Mouse (Mus musculus) liver, embryonic 11.5 days (tissue): ENCODE results near the gene Gm49320. TPM values are rescaled to one million over a fixed set of nuclear protein-coding genes. Genes with fewer than 3 reads are reported as not detected.

ENCODE experiments used
- ATAC-seq: fragments of 200-750 bp; cut with Nextera tagmentation; replicated peaks from 2 replicates; pipeline ENCODE4 v1.8.0; 2017; ENCODE audit warnings: moderate number of reproducible peaks, mild to moderate bottlenecking, moderate TSS enrichment, moderate library complexity; ENCODE audit not compliant: low FRiP score
- DNase-seq: peaks from one replicate; pipeline ENCODE4 v3.0.0-alpha.2; 2017; ENCODE audit warnings: low spot score
- H3K27ac ChIP-seq: fragments of 300-500 bp; sonication (generic); 2 replicates; pipeline ENCODE4 v1.5.1; 2014; ENCODE audit warnings: mild to moderate bottlenecking, low read depth, low read length, control low read depth
- H3K27me3 ChIP-seq: fragments of 300-500 bp; sonication (generic); replicated peaks from 2 replicates; pipeline ENCODE4 v1.6.1; 2014; ENCODE audit warnings: low read length, mixed read lengths; ENCODE audit not compliant: control insufficient read depth, insufficient read depth
- H3K36me3 ChIP-seq: fragments of 300-500 bp; sonication (generic); 2 replicates; pipeline ENCODE4 v1.6.1; 2014; ENCODE audit warnings: mild to moderate bottlenecking, low read length, moderate library complexity, mixed read lengths; ENCODE audit not compliant: control insufficient read depth, insufficient read depth
- H3K4me1 ChIP-seq: fragments of 300-500 bp; sonication (generic); replicated peaks from 2 replicates; pipeline ENCODE4 v1.6.1; 2014; ENCODE audit warnings: low read length, mixed read lengths; ENCODE audit not compliant: control insufficient read depth, insufficient read depth
- H3K4me2 ChIP-seq: fragments of 300-500 bp; sonication (generic); 2 replicates; pipeline ENCODE4 v1.6.1; 2014; ENCODE audit warnings: mild to moderate bottlenecking, control low read depth, moderate library complexity
- H3K4me3 ChIP-seq: fragments of 300-500 bp; sonication (generic); 2 replicates; pipeline ENCODE4 v1.5.1; 2014; ENCODE audit warnings: low read depth, low read length, control low read depth
- H3K9ac ChIP-seq: fragments of 300-500 bp; sonication (generic); 2 replicates; pipeline ENCODE4 v1.6.1; 2014; ENCODE audit warnings: low read depth, low read length, control low read depth
- H3K9me3 ChIP-seq: fragments of 300-500 bp; sonication (generic); 2 replicates; pipeline ENCODE4 v1.6.1; 2016; ENCODE audit warnings: low read length, inconsistent platforms, mixed read lengths; ENCODE audit not compliant: control insufficient read depth
- WGBS: fragments of 180-500 bp; shearing (Covaris S2); extraction: QIAGEN DNeasy Blood & Tissue Kit; methylation state at CpG from one replicate; pipeline ENCODE4 v1.1.7; 2014; 5-methylcytosine and 5-hydroxymethylcytosine counted together
- polyA plus RNA-seq: library from polyadenylated mRNA; unstranded; fragments of >200 nt; fragmentation: Nextera tagmentation; extraction: Ambion mirVana; gene quantifications from 2 replicates; pipeline ENCODE4 v1.2.1, GENCODE M21; 2014

Gm49320 gene
- polyA plus RNA-seq, 1 experiment from 2014 or later = 0.74 TPM

DNA sequence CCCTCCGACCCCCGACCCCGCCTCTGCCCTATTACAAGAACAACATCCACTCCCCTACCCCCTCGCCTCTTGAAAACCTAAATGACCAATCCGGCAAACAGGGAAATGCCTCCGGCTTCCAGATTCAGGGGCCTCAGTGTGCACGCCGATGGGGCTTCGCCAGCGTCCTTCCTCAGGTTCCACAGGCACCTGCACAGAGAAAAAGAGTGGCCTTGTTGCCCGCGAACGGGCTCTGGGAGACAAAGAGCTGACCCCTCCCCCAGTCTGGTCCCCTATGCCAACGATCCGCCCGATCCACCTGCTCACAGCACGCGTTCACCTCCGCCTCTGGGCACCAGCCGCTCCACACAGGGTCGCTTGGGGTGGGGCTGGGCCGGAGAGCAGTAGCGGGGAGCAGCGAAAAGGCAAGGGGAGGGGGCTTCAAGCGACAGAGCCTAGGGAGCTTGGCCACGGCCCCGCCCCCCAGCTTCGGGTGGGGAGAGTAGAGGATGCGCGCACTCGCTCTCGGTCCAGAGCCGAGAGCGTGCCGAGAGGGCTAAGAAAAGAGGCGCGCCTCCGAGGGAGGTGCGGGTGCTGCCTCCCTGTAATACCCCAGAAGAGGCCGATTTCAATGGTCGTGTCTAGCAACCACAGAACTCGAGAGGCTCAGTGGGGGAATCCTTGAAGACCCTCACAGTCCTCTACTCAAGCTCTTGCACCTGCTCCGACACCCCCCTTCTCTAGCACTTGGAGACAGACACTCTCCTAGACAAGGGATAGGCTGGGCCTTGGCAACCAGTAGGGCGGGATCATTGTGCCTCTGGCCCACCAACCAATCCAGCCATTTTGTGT is 21.7 kb upstream of the Gm49320 start, which contains the start of gene Prr36:
Prr36 (minus strand) TSS at position 669 of the 831 bp plus-strand sequence.
- H3K4me2 ChIP-seq = peak within 1 kb of the TSS; percentile 74
- ATAC-seq = no peak
- no peak within 1 kb of the TSS; the same call in 1 of the 2 replicates for H3K9ac ChIP-seq
- no peaks in the 10 kb centered on the region for H3K36me3 ChIP-seq
- H3K9me3 ChIP-seq = no peaks in the 10 kb centered on the region
- peaks cover 21% of the 10 kb centered on the region for H3K4me1 ChIP-seq
- H3K27ac ChIP-seq = no peak within 1 kb of the TSS
- H3K27me3 ChIP-seq = peaks cover 58% of the 10 kb centered on the region
- 3% methylated on average over 44 of the region's 44 CpGs for WGBS
- DNase-seq = peak; percentile 60
- peak within 1 kb of the TSS; percentile 40 for H3K4me3 ChIP-seq

DNA sequence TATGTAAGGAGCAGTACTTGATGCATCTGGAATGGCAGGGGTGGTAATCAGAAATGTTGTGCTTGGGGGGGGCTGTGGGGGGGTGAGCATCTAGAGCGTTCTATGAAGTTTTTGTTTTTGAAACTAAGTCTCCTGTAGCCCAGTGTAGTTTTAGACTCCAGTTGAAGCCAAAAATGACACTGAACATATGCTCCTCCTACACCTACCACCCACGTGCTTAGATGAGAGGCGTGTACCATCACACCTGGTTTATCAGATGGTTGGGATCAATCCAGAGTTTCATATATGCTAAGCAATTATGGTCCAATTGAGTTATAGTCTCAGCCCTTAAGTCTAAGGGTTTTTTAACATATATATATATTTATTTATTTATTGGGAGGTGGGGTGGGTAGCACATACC is 19.0 kb upstream of the Gm49320 start:
- no peaks in the 10 kb centered on the region for H3K9me3 ChIP-seq
- H3K9ac ChIP-seq = no peak overlapping the region
- H3K27me3 ChIP-seq = peaks cover 54% of the 10 kb centered on the region
- no peaks in the 10 kb centered on the region for H3K36me3 ChIP-seq
- H3K4me1 ChIP-seq = peaks cover 6% of the 10 kb centered on the region; the same call in 1 of the 2 replicates
- DNase-seq (no peak), ATAC-seq (no peak)
- no peak overlapping the region for H3K4me2 ChIP-seq
- WGBS = 81% methylated on average over 3 of the region's 3 CpGs
- H3K27ac ChIP-seq = no peak overlapping the region
- no peak overlapping the region for H3K4me3 ChIP-seq

DNA sequence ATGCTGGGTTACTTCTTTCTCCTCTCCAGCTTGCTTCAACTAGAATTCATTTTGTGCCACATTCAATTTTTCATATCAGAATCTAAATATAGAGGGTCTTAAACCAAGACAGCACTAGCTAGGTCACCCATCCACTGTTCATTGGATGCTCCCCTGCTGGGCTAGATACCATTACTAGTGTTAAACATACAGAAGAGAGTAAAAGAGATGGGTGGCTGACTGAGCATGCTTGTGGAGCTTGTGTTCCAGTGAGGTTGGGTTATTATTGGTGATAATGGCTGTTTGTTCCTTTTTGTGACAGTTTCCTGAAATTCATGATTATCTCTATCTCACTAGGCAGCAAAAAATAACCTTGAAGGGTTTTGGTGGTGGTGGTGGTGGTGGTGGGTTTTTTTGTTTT is 16.6 kb upstream of the Gm49320 start:
- H3K27me3 ChIP-seq = peaks cover 47% of the 10 kb centered on the region
- H3K4me1 ChIP-seq = peaks cover 5% of the 10 kb centered on the region; the same call in 1 of the 2 replicates
- ATAC-seq = no peak
- no peak overlapping the region for H3K27ac ChIP-seq
- DNase-seq = no peak
- H3K4me2 ChIP-seq = no peak overlapping the region
- H3K9ac ChIP-seq = no peak overlapping the region
- H3K4me3 ChIP-seq = no peak overlapping the region
- H3K9me3 ChIP-seq = no peaks in the 10 kb centered on the region
- no peaks in the 10 kb centered on the region for H3K36me3 ChIP-seq

DNA sequence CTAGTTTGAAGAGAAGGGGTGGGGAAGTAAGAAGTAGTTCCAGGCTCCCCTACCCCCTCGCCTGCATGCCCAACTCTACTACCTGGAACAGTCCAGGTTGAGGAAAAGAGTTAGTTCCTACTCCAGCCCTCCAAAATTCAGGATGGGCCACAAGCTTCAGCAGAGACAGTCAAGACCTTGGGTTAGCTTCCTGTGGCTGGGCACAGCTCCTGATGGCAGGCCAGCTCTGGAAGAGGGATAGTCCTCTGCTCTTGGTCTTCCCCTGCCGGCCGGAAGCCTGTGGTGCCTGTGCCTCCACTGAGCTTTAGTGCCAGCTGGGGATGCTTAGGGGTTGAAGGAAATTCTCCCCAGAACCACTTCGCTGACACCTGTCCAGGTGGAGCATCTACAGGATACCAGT is 12.3 kb upstream of the Gm49320 start:
- DNase-seq = no peak
- H3K9ac ChIP-seq = no peak overlapping the region
- peak overlapping the region; percentile 54 for H3K4me2 ChIP-seq
- ATAC-seq = peak; percentile 19; the same call in 1 of the 2 replicates
- H3K27ac ChIP-seq = no peak overlapping the region
- peaks cover 40% of the 10 kb centered on the region for H3K27me3 ChIP-seq
- H3K9me3 ChIP-seq = no peaks in the 10 kb centered on the region
- H3K4me3 ChIP-seq = peak overlapping the region; percentile 28
- H3K36me3 ChIP-seq = no peaks in the 10 kb centered on the region
- 23% methylated on average over 4 of the region's 4 CpGs for WGBS
- H3K4me1 ChIP-seq = peaks cover 5% of the 10 kb centered on the region; the same call in 1 of the 2 replicates

DNA sequence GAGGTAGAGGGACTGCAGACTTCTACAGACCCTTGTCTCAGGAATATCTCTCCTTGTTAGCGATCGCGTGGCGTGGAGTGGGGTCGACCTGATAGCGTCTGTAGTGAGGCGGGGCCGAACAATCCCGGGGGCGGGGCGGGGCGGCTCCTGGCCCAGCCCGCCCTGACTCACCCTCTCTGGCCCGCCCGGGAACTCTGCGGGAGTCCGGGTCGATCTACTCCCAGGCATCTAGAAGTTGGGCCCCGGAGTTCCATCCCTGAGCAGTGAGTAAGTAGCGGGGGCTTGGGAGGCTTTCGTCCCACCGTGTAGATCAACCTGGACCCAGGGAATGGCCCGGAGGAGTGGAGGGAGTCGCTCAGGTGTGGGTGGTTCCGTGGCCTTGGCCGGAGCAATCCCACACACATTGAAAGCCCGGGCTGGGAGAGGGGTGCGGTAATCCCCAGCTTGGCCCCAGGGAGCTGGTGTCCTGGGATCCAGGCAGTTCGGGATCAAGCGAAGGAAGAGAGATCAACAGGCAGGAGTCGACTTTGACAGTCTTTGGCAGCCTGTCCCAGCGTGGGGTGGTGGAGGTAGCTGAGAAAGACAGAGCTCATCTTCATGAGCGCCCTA is 11.8 kb upstream of the Gm49320 start, which contains the start of gene Lrrc8e:
Lrrc8e (plus strand) TSS at position 89 of the 609 bp plus-strand sequence.
- H3K9ac ChIP-seq = 0 out of 2 replicates have a peak within 1 kb of the TSS, but pooled peaks have one; percentile 12
- peaks cover 40% of the 10 kb centered on the region for H3K27me3 ChIP-seq
- H3K4me3 ChIP-seq = peak within 1 kb of the TSS; percentile 28
- H3K27ac ChIP-seq = no peak within 1 kb of the TSS
- ATAC-seq (peak; percentile 74), DNase-seq (no peak)
- H3K4me1 ChIP-seq = peaks cover 5% of the 10 kb centered on the region; the same call in 1 of the 2 replicates
- H3K9me3 ChIP-seq = no peaks in the 10 kb centered on the region
- H3K4me2 ChIP-seq = peak within 1 kb of the TSS; percentile 54
- no peaks in the 10 kb centered on the region for H3K36me3 ChIP-seq
- 6% methylated on average over 32 of the region's 33 CpGs for WGBS

DNA sequence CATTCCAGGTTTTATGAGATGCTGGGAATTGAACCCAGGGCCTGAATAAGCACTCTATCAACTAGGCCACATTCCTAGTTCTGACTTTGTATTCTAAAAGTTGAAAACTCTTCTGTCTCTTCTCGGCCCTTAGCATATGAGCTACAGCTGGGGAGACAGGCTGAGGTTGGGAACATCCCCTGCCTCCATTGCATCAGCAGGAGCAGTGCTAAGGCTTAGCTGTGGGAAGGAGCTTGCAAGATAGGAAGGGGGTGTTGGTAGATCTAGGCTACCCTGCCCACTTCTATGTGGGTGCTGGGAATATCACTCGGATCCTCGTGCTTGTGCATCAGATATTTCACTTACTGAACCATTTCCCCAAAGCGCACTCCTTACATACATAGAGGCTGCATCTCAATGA is 10.7 kb upstream of the Gm49320 start:
- no peaks in the 10 kb centered on the region for H3K36me3 ChIP-seq
- no peak for ATAC-seq
- H3K27me3 ChIP-seq = peaks cover 40% of the 10 kb centered on the region
- peaks cover 5% of the 10 kb centered on the region; the same call in 1 of the 2 replicates for H3K4me1 ChIP-seq
- H3K9me3 ChIP-seq = no peaks in the 10 kb centered on the region
- no peak overlapping the region for H3K4me2 ChIP-seq
- H3K4me3 ChIP-seq = no peak overlapping the region
- no peak for DNase-seq
- H3K27ac ChIP-seq = no peak overlapping the region
- H3K9ac ChIP-seq = no peak overlapping the region
- 83% methylated on average over 4 of the region's 4 CpGs for WGBS

DNA sequence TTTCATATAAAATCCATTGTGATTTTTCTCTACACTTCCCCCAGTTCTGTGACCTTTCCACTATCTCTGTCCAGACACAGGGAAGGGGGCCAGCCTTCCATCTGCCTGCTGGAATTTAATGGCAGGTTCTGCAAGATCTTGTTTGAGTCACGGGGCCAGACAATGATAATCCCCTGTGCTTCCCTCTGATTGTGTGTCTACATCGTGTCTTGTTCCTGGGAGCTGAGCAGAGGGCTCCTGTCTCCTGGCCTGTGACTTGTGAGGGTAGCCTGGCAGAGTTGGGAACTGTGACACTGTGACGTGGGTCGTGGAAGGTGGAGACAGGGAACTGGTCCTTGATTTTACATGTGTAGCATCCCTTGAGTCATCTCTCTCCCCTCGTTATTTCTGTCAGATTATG is 8.9 kb upstream of the Gm49320 start:
- peaks cover 5% of the 10 kb centered on the region; the same call in 1 of the 2 replicates for H3K4me1 ChIP-seq
- H3K27me3 ChIP-seq = peaks cover 29% of the 10 kb centered on the region
- H3K9me3 ChIP-seq = no peaks in the 10 kb centered on the region
- ATAC-seq (no peak), DNase-seq (no peak)
- no peaks in the 10 kb centered on the region for H3K36me3 ChIP-seq
- H3K4me2 ChIP-seq = no peak overlapping the region
- no peak overlapping the region for H3K4me3 ChIP-seq
- WGBS = 61% methylated on average over 5 of the region's 5 CpGs
- no peak overlapping the region for H3K9ac ChIP-seq
- no peak overlapping the region for H3K27ac ChIP-seq

DNA sequence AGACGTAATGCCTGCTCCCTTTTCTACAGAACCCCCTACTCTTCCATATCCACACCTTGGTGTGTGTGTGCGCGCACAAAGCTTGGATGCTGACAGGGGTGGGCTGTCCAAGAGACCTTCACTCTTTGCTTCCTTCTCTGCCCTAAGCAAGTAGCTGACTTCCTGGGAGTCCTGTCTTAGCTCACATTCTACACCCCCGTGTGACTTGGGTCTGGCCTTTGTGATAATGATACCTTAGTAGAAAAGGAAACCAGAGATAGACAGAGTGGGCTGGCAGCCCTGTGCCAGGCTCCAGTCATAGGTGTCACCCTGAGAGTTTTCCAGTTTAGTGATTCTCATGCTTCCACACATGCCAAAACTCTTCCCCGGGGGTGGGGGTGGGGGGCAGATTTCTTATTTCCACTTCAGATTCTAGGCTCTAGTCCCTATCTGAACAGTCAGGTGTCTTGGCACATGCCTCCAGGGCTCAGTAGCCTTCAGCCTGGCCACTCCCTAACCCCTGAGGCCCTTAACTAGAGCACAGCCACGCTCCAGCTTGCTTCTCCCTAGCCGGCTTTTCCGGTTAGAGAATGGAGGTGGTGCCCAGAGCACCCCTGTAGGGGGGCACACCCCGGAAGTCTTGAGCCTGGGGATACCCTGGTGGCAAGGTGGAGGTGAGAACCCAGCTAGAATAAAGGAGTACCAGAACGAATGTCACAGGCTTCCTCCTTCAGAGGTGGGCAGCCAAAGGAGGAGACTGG is 7.9 kb upstream of the Gm49320 start:
- H3K4me1 ChIP-seq = peaks cover 5% of the 10 kb centered on the region; the same call in 1 of the 2 replicates
- H3K27ac ChIP-seq = no peak overlapping the region
- no peak overlapping the region for H3K4me3 ChIP-seq
- WGBS = 50% methylated on average over 10 of the region's 10 CpGs
- no peak overlapping the region for H3K4me2 ChIP-seq
- peaks cover 25% of the 10 kb centered on the region for H3K27me3 ChIP-seq
- H3K9ac ChIP-seq = no peak overlapping the region
- DNase-seq = no peak
- no peaks in the 10 kb centered on the region for H3K36me3 ChIP-seq
- ATAC-seq = 0 out of 2 replicates have a peak, but pooled peaks have one; percentile 34
- H3K9me3 ChIP-seq = no peaks in the 10 kb centered on the region
